Mouse (Mus musculus) megakaryocyte, embryonic 14.5 days (primary cell): Measurements from ENCODE around the gene Copz2.

Experiments
- FLI1 ChIP-seq: IDR thresholded peaks from 2 replicates; pipeline ENCODE4 v1.6.1; 2012; ENCODE audit warnings: low read length, inconsistent platforms, mixed read lengths
- GATA1 ChIP-seq: IDR thresholded peaks from 3 replicates; pipeline ENCODE4 v1.6.1; 2012; ENCODE audit warnings: mixed read lengths, low read length, inconsistent platforms, borderline replicate concordance

DNA sequence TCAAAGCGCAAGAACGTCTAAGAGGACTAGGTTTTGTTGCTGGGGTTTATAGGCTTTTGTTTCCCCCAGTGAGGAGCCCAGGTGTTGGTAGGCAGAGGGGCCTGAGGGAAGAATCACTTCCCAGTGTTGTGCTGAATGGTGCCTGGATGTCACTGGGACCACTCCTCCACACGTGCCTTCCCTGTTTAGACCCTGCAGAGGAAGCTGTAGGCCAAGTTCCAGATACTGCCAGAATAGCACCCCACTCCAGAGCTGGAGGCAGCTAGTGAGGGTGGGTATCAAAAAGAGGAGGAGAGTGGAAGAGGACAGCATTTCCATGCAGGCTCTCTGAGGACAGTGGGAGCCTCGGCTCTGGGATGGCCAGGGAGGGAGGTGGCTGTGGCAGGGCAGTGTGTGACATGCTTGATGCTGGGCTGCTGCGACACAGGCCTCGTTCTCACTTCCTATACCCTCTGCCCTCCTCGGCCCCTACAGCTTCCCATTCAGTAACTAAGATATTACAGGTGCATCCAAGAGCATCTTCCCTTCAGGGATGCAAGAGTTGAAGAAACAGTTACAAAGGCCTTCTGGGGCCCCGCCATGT is 31.5 kb upstream of the Copz2 start:
- TF ChIP-seq FLI1: no peak
- TF ChIP-seq GATA1: no peak
